Mouse (Mus musculus): ENCODE measurements around the gene Ube2c.

DNA sequence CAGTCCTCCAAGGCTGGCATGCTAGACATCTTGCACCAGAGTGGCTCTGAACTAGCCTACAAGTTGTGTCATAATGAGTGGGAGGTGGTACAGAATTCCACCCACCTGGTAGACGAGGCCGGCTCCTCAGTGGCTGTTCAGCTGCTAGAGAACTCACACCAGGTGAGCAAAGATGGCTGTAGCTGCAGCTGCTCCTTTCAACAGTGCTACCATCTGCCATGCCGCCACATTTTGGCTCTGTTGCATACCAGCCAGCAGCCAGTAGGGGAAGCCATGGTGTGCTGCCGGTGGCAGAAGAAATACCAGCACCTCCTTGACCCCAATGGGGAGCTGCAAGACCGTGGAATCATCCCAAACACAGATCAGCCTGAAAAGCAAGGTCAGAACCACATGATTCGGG lies 51.4 kb downstream of the Ube2c start:
- TF ChIP-seq CTCF (IDR thresholded peaks at IDR 0.05; ENCODE audit: borderline replicate concordance, extremely low read depth, insufficient read depth, insufficient read length) = no peak
- no peak for TF ChIP-seq POLR2A (IDR thresholded peaks at IDR 0.05; ENCODE audit: borderline replicate concordance, extremely low read depth, insufficient read depth, insufficient read length, poor library complexity, severe bottlenecking)

All from brain, embryonic 14.5 days (tissue).